Comparison of ENCODE assay signal across 17 mouse cellular contexts in the genomic region with DNA sequence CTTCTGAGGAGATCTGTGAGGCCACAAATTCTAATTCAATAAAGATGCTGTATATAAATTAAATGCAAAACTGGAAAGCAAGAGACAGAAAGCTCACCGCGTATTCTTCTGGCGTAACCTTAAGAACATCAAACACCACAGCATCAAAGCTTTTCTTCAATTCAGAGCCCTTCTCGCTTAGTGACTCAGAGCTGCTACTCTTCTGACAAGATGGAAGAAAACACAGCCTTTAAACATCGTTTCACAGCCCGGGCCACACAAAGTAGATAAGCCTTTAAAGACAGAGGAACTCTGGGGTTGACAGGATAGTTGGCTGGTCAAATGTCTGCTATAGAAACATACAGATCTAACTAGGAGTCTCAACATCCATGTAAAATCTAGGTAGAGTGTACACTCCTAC.
"Had no signal": no experiment of that assay in that cellular context is flagged by ENCODE, and none has a peak within 500 bp of the region (broad histone marks: within the 10 kb centered on the region; RNA-seq: fewer than 3 reads in every experiment).

No protein-coding gene starts in this region.

- H3K9ac ChIP-seq: limb, embryonic 12.5 days; limb, embryonic 15.5 days; liver, embryonic 14.5 days; liver, postnatal 0 days; lung, embryonic 14.5 days; neural tube, embryonic 13.5 days had no signal

- H3K4me1 ChIP-seq: limb, embryonic 15.5 days had no signal

- H3K4me2 ChIP-seq: limb, embryonic 12.5 days; limb, embryonic 15.5 days; liver, embryonic 11.5 days; lung, embryonic 14.5 days; neural tube, embryonic 13.5 days had no signal

- H3K9me3 ChIP-seq: limb, embryonic 12.5 days; limb, embryonic 15.5 days; neural tube, embryonic 13.5 days had no signal

- DNase-seq: kidney, adult 18-20 months; kidney, adult 9 months; kidney, postnatal 14 days; kidney, postnatal 4 days; left cerebral cortex, postnatal 4 days; liver, postnatal 0 days; lung, embryonic 14.5 days; thymus, postnatal 36 days had no signal

- H3K4me3 ChIP-seq: limb, embryonic 12.5 days; limb, embryonic 15.5 days; neural tube, embryonic 13.5 days had no signal

- ATAC-seq: intestine, embryonic 16.5 days; liver, postnatal 0 days; lung, postnatal 0 days had no signal

- H3K27me3 ChIP-seq: limb, embryonic 12.5 days; limb, embryonic 15.5 days; neural tube, embryonic 13.5 days had no signal

- H3K27ac ChIP-seq: limb, embryonic 12.5 days; limb, embryonic 15.5 days; liver, embryonic 14.5 days; macrophage; neural tube, embryonic 13.5 days; stomach, postnatal 0 days had no signal
